Mouse (Mus musculus) spleen, adult 2 months (tissue): ENCODE data around the gene Ttc30a2.

Experiments
- CTCF ChIP-seq: fragments of 200-500 bp; IDR thresholded peaks from 2 replicates; pipeline ENCODE4 v1.5.1; 2011; ENCODE audit warnings: mild to moderate bottlenecking, inconsistent platforms; ENCODE audit not compliant: insufficient read depth, insufficient read length, insufficient replicate concordance; ENCODE audit errors: extremely low read depth
- POLR2A ChIP-seq: fragments of 200-500 bp; IDR thresholded peaks from 2 replicates; pipeline ENCODE4 v1.6.1; 2011; ENCODE audit warnings: low read depth, low read length, inconsistent platforms

- no peak for TF ChIP-seq CTCF
- no peak for TF ChIP-seq POLR2A
Measured at GRCm38 (mm10) chr2:76002899-76003298, 24.9 kb upstream of the Ttc30a2 start.
